Mouse (Mus musculus): Measurements from ENCODE around the gene Hs3st6. TPM values are rescaled to one million over a fixed set of nuclear protein-coding genes. Genes with fewer than 3 reads are reported as not detected.

Gene Hs3st6
- not detected for polyA plus RNA-seq (2014; fragmentation: Illumina TruSeq; extraction: RNeasy Lipid Tissue Mini Kit (QIAGEN cat#74804); ENCODE audit: low read depth, low replicate concordance)

DNA sequence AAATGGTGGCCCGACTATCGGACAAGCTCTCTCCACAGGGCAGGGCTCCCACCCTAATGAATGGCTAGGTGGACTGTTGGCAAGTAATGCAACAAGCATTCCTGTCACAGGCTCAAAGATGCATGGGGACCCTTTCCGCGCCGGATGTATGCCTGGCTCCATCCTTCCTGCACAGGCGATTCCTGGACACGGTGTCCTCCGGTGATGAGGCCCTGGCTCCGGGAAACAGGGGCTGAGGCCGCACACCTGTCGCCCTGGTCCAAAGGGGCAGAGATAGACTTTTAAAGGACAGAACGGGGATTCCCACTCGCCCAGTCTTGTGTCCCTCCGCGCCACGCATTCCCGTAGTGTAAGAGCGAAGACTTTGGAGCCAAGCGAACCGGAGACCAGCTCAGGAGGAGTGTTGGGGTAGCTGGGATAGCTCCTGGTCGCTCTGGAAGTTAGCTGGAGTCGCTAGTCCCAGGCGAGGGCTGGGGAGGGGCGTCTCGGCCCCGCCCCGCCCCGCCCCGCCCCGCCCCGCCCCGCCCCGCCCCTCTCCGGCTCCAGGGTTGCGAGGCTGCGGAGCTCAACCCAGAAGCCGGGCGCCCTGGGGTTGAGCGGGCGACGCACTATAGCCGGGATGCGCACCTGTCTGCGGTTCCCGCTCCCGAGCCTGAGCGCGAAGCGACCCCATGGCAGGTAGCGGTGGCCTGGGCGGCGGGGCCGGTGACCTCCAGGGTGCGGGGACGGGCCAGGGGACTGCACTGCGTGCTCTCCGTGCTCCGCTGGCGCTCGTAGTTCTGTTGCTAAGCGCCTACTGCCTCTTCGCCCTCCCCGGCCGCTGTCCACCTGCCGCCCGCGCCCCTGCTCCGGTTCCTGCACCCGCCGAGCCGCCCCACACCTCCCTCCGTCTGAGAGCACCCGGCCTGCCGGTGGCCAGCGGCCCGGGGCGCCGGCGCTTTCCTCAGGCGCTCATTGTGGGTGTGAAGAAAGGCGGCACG is at the start of gene Hs3st6:
Gene Hs3st6 (plus strand): TSS at position 574 of the 980 bp plus-strand sequence.

DNA sequence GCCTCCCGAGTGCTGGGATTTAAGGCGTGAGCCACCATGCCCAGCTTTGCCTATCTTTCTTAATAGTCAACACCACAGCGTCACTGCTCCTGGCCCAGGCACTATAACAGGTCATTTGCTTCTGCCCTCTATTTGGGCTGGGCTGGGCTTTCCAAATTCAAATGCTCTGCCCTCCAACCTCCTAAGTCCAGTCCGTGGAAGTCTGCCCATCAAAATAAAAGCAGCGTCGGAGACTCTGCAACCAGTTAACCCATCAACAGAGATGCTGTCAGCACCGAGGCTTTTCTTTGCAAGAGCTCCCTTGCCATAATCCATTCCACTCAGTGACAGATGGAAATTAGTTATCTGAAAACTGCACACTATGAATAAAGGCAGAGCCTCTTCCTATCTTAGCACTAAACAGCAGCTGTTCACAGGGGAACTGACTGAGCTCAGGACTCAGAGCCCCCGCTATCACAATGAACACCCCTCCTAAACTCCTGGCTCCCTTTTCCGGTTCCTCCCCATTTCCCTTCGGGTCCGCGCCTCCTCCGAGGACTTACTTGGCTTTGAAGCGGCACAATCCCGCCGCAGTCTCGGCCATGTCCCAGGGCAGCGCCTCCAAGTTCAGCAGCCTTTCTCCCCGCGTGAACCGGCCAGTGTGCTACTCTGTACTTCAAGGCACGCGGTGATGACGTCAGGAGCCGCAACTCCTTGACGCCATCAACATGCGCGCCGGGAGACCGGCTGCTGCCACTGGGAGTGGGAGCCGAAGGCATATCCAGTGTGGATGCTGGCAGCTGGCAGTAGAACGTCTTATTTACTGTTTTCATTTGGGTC is 45.6 kb upstream of the Hs3st6 start, which contains the start of gene Tbl3:
Gene Tbl3 (minus strand): TSS at position 679 of the 819 bp plus-strand sequence.

DNA sequence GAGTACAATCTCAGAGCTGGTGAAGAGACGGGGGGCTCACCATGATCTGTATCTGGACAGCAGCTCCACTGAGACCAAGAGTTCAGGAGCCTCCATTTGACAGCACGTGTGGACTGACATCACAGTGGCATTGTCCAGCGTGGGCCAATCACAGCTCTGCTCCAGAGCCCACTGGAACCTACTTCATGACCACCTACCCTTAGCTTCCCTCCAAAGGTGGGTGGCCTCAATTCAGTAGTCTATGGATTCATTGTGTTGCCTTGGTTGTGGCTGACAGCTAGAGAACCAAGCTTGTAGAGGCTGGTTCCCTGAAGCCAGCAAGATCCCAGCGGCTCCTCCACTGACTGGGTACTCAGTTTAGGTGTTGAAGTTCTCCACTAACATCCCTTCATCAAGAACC is 34.8 kb upstream of the Hs3st6 start, which contains the start of the genes Rnf151 and Rps2:
Gene Rnf151 (minus strand): TSS at position 121 of the 400 bp plus-strand sequence.
Gene Rps2 (plus strand): TSS at position 174 of the 400 bp plus-strand sequence.

DNA sequence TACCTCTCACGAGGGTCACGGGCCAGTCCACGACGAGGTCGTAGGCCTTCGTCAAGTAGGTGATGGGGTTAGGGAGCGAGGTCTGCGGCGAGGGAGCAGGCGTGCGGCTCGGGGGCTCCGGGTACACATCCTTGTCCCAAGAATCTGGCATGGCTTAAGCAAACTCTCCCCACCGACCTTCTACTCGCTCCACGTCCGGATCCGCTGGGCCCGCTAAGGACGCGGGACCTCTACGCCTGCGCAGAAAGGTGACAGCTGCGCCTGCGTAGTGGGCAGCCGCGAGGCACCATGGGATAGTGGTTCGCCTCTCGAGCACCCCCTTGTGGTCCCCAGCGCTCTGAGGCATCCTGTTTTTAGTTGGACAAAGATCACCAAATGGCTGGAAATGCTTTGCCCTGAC is 28.6 kb upstream of the Hs3st6 start, which contains the start of gene Ndufb10:
Gene Ndufb10 (minus strand): TSS at position 295 of the 400 bp plus-strand sequence.

DNA sequence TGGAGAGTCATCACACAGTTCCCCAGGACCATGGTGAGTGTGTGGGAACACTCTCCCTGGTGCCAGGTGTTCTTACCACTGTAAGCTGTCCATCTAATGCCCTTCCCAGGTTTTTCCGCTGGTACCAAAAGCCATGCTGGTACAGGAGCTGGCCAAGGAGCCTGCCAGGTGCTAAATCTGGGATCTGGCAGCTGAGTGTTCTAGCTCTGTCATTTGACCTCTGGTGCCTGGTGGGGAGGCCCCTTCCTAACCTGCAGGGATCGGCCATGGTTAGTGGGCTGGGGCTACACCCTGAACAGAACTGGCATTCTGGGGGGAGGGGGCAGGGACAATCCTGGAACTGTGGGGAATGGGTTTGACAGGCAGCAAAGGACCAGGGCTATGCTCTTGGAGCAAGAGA is 25.2 kb upstream of the Hs3st6 start, which contains the start of gene Rpl3l:
Gene Rpl3l (plus strand): TSS at position 203 of the 400 bp plus-strand sequence.

DNA sequence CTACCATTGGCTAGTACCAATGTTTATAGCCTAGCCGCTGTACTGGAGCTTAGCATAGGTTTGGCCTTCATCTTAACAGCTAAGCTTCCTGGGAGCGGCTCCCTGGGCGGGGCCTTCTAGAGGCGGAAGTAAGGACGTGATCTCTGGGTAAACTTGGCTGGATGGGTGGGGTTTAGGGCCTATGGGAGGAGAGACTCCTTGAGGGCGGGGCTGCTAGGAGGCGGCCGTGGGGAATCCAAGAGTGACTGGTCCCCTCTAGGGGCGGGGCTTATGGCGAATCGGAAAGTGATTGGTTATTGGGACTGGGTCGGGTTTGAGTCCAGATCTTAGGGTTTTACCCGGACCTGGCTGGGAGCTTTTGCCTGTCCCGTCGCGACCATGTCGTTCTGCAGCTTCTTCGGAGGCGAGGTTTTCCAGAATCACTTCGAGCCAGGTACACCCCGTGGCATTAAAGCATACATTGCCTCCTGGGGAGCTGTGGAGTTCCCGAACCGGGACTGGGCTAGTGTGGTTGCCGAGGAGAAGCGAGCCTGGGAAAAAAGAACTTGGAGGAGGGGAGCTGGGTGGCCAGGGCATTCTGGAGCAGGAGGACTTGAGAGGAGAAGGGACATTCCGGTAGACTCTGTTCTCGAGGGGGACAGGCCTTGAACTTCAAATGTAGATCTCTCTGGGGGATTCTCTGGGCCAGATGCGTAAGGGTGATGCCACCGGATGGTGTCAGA is 16.3 kb upstream of the Hs3st6 start, which contains the start of gene Msrb1:
Gene Msrb1 (plus strand): TSS at position 313 of the 722 bp plus-strand sequence.

DNA sequence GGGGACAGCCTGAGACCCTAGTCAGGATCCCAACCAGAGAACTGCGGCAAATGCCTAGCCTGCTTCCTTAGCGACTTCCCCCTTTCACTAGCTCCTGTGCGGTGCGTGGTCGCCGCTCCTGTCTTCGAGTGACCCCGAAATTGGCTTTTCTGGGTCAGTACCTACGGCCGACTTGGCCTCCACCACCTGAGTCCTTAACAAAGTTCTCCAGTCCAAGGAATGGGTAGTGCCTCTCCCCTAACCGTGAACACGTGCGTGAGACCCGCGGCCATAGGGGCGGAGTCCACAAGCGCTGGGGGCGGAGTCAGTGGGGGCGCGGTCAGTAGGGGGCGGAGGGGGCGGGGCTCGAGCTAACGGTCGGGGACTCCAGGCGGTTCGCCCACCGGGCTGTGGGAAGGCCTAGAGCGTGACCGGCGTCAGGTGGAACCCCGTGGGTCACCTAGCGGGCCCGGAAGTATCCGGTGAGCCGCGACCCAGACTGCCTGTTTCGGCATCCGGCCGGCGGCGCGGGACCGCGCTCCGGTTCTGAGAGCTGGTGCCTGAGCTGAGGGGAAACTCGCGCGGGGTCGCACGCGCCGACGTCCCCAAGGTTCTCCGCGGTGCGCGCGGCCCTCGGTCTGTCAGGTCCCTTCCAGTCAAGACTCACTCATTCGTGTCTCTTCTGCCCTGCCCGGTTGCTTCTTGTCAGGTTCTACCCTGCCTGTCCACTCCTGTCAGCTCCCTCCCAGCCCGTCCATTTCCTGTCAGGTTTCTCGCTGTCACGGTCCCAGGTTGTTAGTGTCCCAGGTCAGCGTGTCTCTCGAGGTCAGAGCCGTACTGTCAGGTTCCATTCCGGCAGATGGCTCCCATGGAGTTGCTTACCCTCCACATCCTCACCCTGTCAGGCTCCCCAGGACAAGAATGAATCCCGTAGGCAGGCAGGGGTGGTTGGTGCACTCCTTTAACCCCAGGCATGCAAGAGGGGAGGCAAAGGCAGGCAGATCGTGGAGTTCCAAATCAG is 51.5 kb downstream of the Hs3st6 start, which contains the start of gene Meiob:
Gene Meiob (plus strand): TSS at position 338 of the 1,000 bp plus-strand sequence.

Other genes with a start within 250 kb of the Hs3st6 start
- gene Traf7, start 225.1 kb upstream of the Hs3st6 start, polyA plus RNA-seq (2014; fragmentation: Illumina TruSeq; extraction: RNeasy Lipid Tissue Mini Kit (QIAGEN cat#74804); ENCODE audit: low read depth, low replicate concordance) = 63.9 TPM
- gene Rab26, start 218.8 kb upstream of the Hs3st6 start, polyA plus RNA-seq (2014; fragmentation: Illumina TruSeq; extraction: RNeasy Lipid Tissue Mini Kit (QIAGEN cat#74804); ENCODE audit: low read depth, low replicate concordance) = not detected
- 35.8 TPM for gene Pkd1, start 203.2 kb upstream of the Hs3st6 start, polyA plus RNA-seq (2014; fragmentation: Illumina TruSeq; extraction: RNeasy Lipid Tissue Mini Kit (QIAGEN cat#74804); ENCODE audit: low read depth, low replicate concordance)
- gene Tsc2, start 120.4 kb upstream of the Hs3st6 start, polyA plus RNA-seq (2014; fragmentation: Illumina TruSeq; extraction: RNeasy Lipid Tissue Mini Kit (QIAGEN cat#74804); ENCODE audit: low read depth, low replicate concordance) = 99.7 TPM
- gene Nthl1, start 120.3 kb upstream of the Hs3st6 start, polyA plus RNA-seq (2014; fragmentation: Illumina TruSeq; extraction: RNeasy Lipid Tissue Mini Kit (QIAGEN cat#74804); ENCODE audit: low read depth, low replicate concordance) = 6.4 TPM
- gene Slc9a3r2, start 102.7 kb upstream of the Hs3st6 start, polyA plus RNA-seq (2014; fragmentation: Illumina TruSeq; extraction: RNeasy Lipid Tissue Mini Kit (QIAGEN cat#74804); ENCODE audit: low read depth, low replicate concordance) = 115 TPM
- not detected for gene Npw, start 94.5 kb upstream of the Hs3st6 start, polyA plus RNA-seq (2014; fragmentation: Illumina TruSeq; extraction: RNeasy Lipid Tissue Mini Kit (QIAGEN cat#74804); ENCODE audit: low read depth, low replicate concordance)
- 18.8 TPM for gene Zfp598, start 83.3 kb upstream of the Hs3st6 start, polyA plus RNA-seq (2014; fragmentation: Illumina TruSeq; extraction: RNeasy Lipid Tissue Mini Kit (QIAGEN cat#74804); ENCODE audit: low read depth, low replicate concordance)
- gene Syngr3, start 63.0 kb upstream of the Hs3st6 start, polyA plus RNA-seq (2014; fragmentation: Illumina TruSeq; extraction: RNeasy Lipid Tissue Mini Kit (QIAGEN cat#74804); ENCODE audit: low read depth, low replicate concordance) = 0.31 TPM
- 18.9 TPM for gene Gfer, start 56.8 kb upstream of the Hs3st6 start, polyA plus RNA-seq (2014; fragmentation: Illumina TruSeq; extraction: RNeasy Lipid Tissue Mini Kit (QIAGEN cat#74804); ENCODE audit: low read depth, low replicate concordance)
- gene Noxo1, start 56.8 kb upstream of the Hs3st6 start, polyA plus RNA-seq (2014; fragmentation: Illumina TruSeq; extraction: RNeasy Lipid Tissue Mini Kit (QIAGEN cat#74804); ENCODE audit: low read depth, low replicate concordance) = 1.2 TPM
- 18.8 TPM for gene Tbl3, start 45.3 kb upstream of the Hs3st6 start, polyA plus RNA-seq (2014; fragmentation: Illumina TruSeq; extraction: RNeasy Lipid Tissue Mini Kit (QIAGEN cat#74804); ENCODE audit: low read depth, low replicate concordance)
- not detected for gene Rnf151, start 34.9 kb upstream of the Hs3st6 start, polyA plus RNA-seq (2014; fragmentation: Illumina TruSeq; extraction: RNeasy Lipid Tissue Mini Kit (QIAGEN cat#74804); ENCODE audit: low read depth, low replicate concordance)
- 1,388 TPM for gene Rps2, start 34.9 kb upstream of the Hs3st6 start, polyA plus RNA-seq (2014; fragmentation: Illumina TruSeq; extraction: RNeasy Lipid Tissue Mini Kit (QIAGEN cat#74804); ENCODE audit: low read depth, low replicate concordance)
- 1,266 TPM for gene Ndufb10, start 28.5 kb upstream of the Hs3st6 start, polyA plus RNA-seq (2014; fragmentation: Illumina TruSeq; extraction: RNeasy Lipid Tissue Mini Kit (QIAGEN cat#74804); ENCODE audit: low read depth, low replicate concordance)
- 333 TPM for gene Rpl3l, start 25.2 kb upstream of the Hs3st6 start, polyA plus RNA-seq (2014; fragmentation: Illumina TruSeq; extraction: RNeasy Lipid Tissue Mini Kit (QIAGEN cat#74804); ENCODE audit: low read depth, low replicate concordance)
- 139 TPM for gene Msrb1, start 16.3 kb upstream of the Hs3st6 start, polyA plus RNA-seq (2014; fragmentation: Illumina TruSeq; extraction: RNeasy Lipid Tissue Mini Kit (QIAGEN cat#74804); ENCODE audit: low read depth, low replicate concordance)
- gene Meiob, start 51.3 kb downstream of the Hs3st6 start, polyA plus RNA-seq (2014; fragmentation: Illumina TruSeq; extraction: RNeasy Lipid Tissue Mini Kit (QIAGEN cat#74804); ENCODE audit: low read depth, low replicate concordance) = 0.26 TPM
- 79.8 TPM for gene Hagh, start 87.2 kb downstream of the Hs3st6 start, polyA plus RNA-seq (2014; fragmentation: Illumina TruSeq; extraction: RNeasy Lipid Tissue Mini Kit (QIAGEN cat#74804); ENCODE audit: low read depth, low replicate concordance)
- 77.3 TPM for gene Fahd1, start 97.4 kb downstream of the Hs3st6 start, polyA plus RNA-seq (2014; fragmentation: Illumina TruSeq; extraction: RNeasy Lipid Tissue Mini Kit (QIAGEN cat#74804); ENCODE audit: low read depth, low replicate concordance)
- gene Igfals, start 113.0 kb downstream of the Hs3st6 start, polyA plus RNA-seq (2014; fragmentation: Illumina TruSeq; extraction: RNeasy Lipid Tissue Mini Kit (QIAGEN cat#74804); ENCODE audit: low read depth, low replicate concordance) = 8.5 TPM
- gene Nubp2, start 133.4 kb downstream of the Hs3st6 start, polyA plus RNA-seq (2014; fragmentation: Illumina TruSeq; extraction: RNeasy Lipid Tissue Mini Kit (QIAGEN cat#74804); ENCODE audit: low read depth, low replicate concordance) = 22.1 TPM
- gene Spsb3, start 133.7 kb downstream of the Hs3st6 start, polyA plus RNA-seq (2014; fragmentation: Illumina TruSeq; extraction: RNeasy Lipid Tissue Mini Kit (QIAGEN cat#74804); ENCODE audit: low read depth, low replicate concordance) = 35.8 TPM
- gene Eme2, start 142.1 kb downstream of the Hs3st6 start, polyA plus RNA-seq (2014; fragmentation: Illumina TruSeq; extraction: RNeasy Lipid Tissue Mini Kit (QIAGEN cat#74804); ENCODE audit: low read depth, low replicate concordance) = 15.4 TPM
- 86.1 TPM for gene Mrps34, start 142.1 kb downstream of the Hs3st6 start, polyA plus RNA-seq (2014; fragmentation: Illumina TruSeq; extraction: RNeasy Lipid Tissue Mini Kit (QIAGEN cat#74804); ENCODE audit: low read depth, low replicate concordance)
- 30.4 TPM for gene Nme3, start 143.5 kb downstream of the Hs3st6 start, polyA plus RNA-seq (2014; fragmentation: Illumina TruSeq; extraction: RNeasy Lipid Tissue Mini Kit (QIAGEN cat#74804); ENCODE audit: low read depth, low replicate concordance)
- gene Mapk8ip3, start 184.0 kb downstream of the Hs3st6 start, polyA plus RNA-seq (2014; fragmentation: Illumina TruSeq; extraction: RNeasy Lipid Tissue Mini Kit (QIAGEN cat#74804); ENCODE audit: low read depth, low replicate concordance) = 67.2 TPM
- 6.5 TPM for gene Jpt2, start 207.7 kb downstream of the Hs3st6 start, polyA plus RNA-seq (2014; fragmentation: Illumina TruSeq; extraction: RNeasy Lipid Tissue Mini Kit (QIAGEN cat#74804); ENCODE audit: low read depth, low replicate concordance)

Data from heart, adult 10 weeks (tissue).